Mouse (Mus musculus): ENCODE measurements around the gene Myo15b.

- no peak for TF ChIP-seq POLR2A (IDR thresholded peaks at IDR 0.05; ENCODE audit: low read depth, low read length)
- no peak for TF ChIP-seq CTCF (IDR thresholded peaks at IDR 0.05; ENCODE audit: extremely low read depth, insufficient read length, insufficient replicate concordance, low read depth, low read length)
Measured at GRCm38 (mm10) chr11:115902831-115903230, 44.6 kb downstream of the Myo15b start.
